Mouse (Mus musculus): Measurements from ENCODE around the gene Dynlt1c.

DNA sequence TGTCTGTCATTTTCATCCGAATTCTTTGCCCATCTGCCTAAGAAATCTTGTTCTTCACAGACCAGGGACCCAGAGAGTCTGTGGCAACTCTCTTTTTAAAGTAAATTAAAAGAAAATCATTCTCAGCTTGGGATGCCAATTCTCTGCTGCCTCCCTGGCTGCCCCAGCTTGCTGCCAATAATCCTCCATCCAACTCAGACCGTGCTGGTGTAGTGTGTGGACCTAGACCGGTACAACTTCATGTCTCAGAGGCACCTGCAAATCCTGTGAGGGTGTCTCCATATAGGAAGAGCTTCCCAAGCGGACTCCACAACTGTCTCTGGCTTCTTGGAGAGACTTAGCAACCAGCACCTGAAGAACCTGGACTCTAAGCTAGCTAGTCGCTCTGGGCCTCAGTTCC, 35.4 kb downstream of the Dynlt1c start:
- TF ChIP-seq GATA1 (IDR thresholded peaks at IDR 0.05; ENCODE audit: low read length) (no peak), TAL1 (IDR thresholded peaks at IDR 0.05; ENCODE audit: low read length) (no peak)
